Mouse (Mus musculus) kidney, postnatal 0 days (tissue): ENCODE measurements around the gene Chst8. TPM values are rescaled to one million over a fixed set of nuclear protein-coding genes. Genes with fewer than 3 reads are reported as not detected.
A peak's percentile ranks its signal among the peaks of the same experiment; 100 is the strongest.

Experiments
- ATAC-seq: fragments of 200-750 bp; cut with Nextera tagmentation; replicated peaks from 2 replicates; pipeline ENCODE4 v1.8.0; 2017; ENCODE audit warnings: low read depth, moderate number of reproducible peaks, moderate TSS enrichment, moderate library complexity; ENCODE audit not compliant: low FRiP score
- DNase-seq: peaks from one replicate; pipeline ENCODE4 v3.0.0-alpha.2; 2016; ENCODE audit warnings: low spot score
- H3K27ac ChIP-seq: fragments of 300-500 bp; sonication (generic); 2 replicates; pipeline ENCODE4 v1.5.1; 2014; ENCODE audit warnings: mild to moderate bottlenecking
- H3K27me3 ChIP-seq: fragments of 300-500 bp; sonication (generic); 2 replicates; pipeline ENCODE4 v1.6.1; 2014; ENCODE audit warnings: low read length, mixed read lengths; ENCODE audit not compliant: insufficient read depth
- H3K36me3 ChIP-seq: fragments of 300-500 bp; sonication (generic); 2 replicates; pipeline ENCODE4 v1.6.1; 2014; ENCODE audit warnings: low read length, mixed read lengths; ENCODE audit not compliant: insufficient read depth
- H3K4me1 ChIP-seq: fragments of 300-500 bp; sonication (generic); replicated peaks from 2 replicates; pipeline ENCODE4 v1.6.1; 2014; ENCODE audit warnings: antibody characterized with exemption, low read length, mixed read lengths; ENCODE audit not compliant: insufficient read depth
- H3K4me2 ChIP-seq: fragments of 300-500 bp; sonication (generic); 2 replicates; pipeline ENCODE4 v1.6.1; 2014; ENCODE audit warnings: mild to moderate bottlenecking, low read length, moderate library complexity, mixed read lengths
- H3K4me3 ChIP-seq: fragments of 300-500 bp; sonication (generic); replicated peaks from 2 replicates; pipeline ENCODE4 v1.5.1; 2014; ENCODE audit warnings: low read depth, low read length
- H3K9ac ChIP-seq: fragments of 300-500 bp; sonication (generic); 2 replicates; pipeline ENCODE4 v1.6.1; 2014; ENCODE audit warnings: low read depth, low read length
- H3K9me3 ChIP-seq: fragments of 300-500 bp; sonication (generic); replicated peaks from 2 replicates; pipeline ENCODE4 v1.6.1; 2016; ENCODE audit warnings: low read length, inconsistent platforms, mixed read lengths
- CTCF ChIP-seq: IDR thresholded peaks from 2 replicates; pipeline ENCODE4 v1.5.1; 2016; ENCODE audit warnings: antibody characterized with exemption, low read depth, mild to moderate bottlenecking, moderate library complexity
- whole genome bisulfite sequencing: fragments of 180-500 bp; shearing (Covaris S2); extraction: QIAGEN DNeasy Blood & Tissue Kit; methylation state at CpG from one replicate; pipeline ENCODE4 v1.1.7; 2014; 5-methylcytosine and 5-hydroxymethylcytosine counted together
- polyA plus RNA-seq: library from polyadenylated mRNA; unstranded; fragments of >200 nt; fragmentation: Nextera tagmentation; extraction: Ambion mirVana; gene quantifications from 2 replicates; pipeline ENCODE4 v1.2.1, GENCODE M21; 2015

The Chst8 gene
- polyA plus RNA-seq, 1 experiment from 2014 or later: 14.1 TPM

DNA sequence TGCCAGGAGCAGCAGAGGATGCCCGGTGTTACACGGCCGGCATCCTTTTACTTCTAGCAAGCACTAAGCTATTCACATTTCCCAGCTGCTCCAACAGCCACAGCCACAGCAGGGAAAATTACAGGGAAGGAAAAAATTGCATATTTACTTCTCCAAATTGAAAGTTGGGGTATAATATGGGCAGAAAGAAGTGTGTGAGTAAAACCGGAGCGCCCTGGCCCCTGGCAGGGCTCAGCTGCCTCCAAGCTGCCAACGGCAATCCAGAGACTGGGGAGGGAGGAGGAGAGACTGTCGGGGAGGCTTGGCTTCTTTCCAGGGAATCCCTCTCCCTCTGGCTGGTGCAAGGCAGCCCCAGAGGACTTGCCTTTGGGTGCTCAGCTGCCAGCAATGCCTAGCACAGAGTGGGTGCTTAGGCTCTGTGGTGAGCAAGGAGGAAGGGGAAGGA lies 53.1 kb downstream of the Chst8 start:
- H3K4me3 ChIP-seq: no peak overlapping the region
- 54% methylated on average over 7 of the region's 7 CpGs for WGBS

DNA sequence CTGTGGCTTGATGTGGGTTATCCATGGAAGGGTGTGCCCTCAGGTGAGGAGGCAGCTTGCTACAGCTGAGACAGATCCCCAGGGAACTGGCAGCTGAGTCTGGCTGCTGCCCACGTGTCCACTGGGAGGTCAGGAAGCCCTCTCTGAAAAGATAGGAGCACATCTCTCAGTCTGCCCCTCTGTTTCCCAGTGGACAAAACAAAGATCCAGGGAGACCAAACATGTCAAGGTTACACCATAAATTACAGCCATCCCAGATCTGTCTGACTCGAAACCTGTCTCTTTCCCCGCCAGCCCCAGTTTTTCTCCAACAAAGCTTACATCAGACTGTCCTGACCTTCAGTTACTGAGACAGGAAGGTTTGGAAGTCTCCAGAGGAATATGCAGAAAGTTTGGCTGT lies 53.8 kb downstream of the Chst8 start:
- H3K27me3 ChIP-seq: no peaks in the 10 kb centered on the region
- DNase-seq: no peak
- ATAC-seq: no peak
- 49% methylated on average over 3 of the region's 3 CpGs for WGBS
- no peaks in the 10 kb centered on the region for H3K9me3 ChIP-seq
- no peaks in the 10 kb centered on the region for H3K4me1 ChIP-seq
- no peak for TF ChIP-seq CTCF
- no peak overlapping the region for H3K4me2 ChIP-seq
- H3K4me3 ChIP-seq: no peak overlapping the region
- H3K36me3 ChIP-seq: no peaks in the 10 kb centered on the region
- H3K9ac ChIP-seq: no peak overlapping the region
- H3K27ac ChIP-seq: no peak overlapping the region

More for the DNA sequence above, 53.1 kb downstream of the Chst8 start:
- Histone ChIP-seq H3K4me1 (no peaks in the 10 kb centered on the region), H3K9me3 (no peaks in the 10 kb centered on the region), H3K27ac (no peak overlapping the region), H3K27me3 (no peaks in the 10 kb centered on the region), H3K4me2 (no peak overlapping the region), H3K36me3 (no peaks in the 10 kb centered on the region), H3K9ac (no peak overlapping the region)
- no peak for TF ChIP-seq CTCF
- no peak for DNase-seq
- ATAC-seq: no peak

DNA sequence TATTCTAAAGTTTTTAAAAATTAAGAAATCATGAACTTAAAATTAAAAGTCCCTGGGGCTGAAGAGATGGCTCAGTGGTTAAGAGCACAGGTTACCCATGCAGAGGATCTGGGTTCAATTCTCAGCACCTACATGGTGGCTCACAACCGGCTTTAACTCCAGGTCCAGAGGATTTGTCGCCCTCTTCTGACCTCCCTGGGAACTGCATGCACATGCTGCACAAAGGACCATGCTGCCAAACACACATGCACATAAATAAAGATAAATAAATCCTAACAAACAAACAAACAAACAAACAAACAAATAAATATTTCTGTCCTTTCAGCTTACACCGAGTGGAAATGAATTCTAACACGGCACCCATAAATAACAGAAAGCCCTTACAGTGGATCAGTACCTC lies 55.0 kb downstream of the Chst8 start:
- ATAC-seq: no peak
- TF ChIP-seq CTCF: peak; percentile 25
- 84% methylated on average over 4 of the region's 4 CpGs for WGBS

DNA sequence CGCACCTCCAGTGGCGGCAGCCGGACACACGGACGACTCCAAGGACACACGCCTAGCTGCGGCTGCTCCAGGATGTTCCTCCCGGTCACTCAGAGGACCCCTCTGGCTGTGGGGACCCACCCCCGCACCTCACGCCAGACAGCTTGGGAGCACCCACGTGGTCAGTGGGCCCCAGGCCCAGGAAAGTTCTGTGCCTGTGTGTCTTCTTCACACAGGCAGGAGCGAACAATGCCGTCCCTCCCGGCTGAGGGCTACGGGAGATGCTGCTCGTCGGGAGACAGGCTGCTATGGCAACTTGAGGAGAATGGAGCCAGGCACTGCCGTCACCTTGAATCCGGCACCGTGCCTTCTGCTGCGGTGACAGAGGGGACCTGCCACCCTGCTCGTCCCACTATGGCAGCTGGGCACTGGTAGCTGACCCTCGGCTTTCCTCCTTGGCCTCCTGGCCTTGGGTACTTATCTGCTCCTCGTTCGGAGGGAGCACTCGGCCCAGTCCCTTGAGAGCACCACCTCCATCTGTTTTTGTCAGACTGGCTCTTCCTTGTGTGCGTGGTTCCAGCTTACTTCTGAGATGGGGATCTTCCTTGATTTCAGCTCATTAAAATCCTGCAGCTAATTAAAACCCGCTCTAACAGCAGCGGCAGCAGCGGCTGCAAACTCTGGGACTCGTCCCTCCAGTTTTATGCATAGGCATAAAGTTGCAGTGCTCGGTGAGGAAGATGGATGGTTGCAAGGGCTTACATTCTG lies 59.2 kb downstream of the Chst8 start:
- Histone ChIP-seq H3K27ac (no peak overlapping the region), H3K36me3 (no peaks in the 10 kb centered on the region), H3K27me3 (no peaks in the 10 kb centered on the region), H3K4me2 (no peak overlapping the region), H3K4me3 (no peak overlapping the region), H3K9ac (no peak overlapping the region), H3K9me3 (no peaks in the 10 kb centered on the region), H3K4me1 (peaks cover 21% of the 10 kb centered on the region)
- no peak for TF ChIP-seq CTCF
- ATAC-seq: no peak
- DNase-seq: no peak
- 60% methylated on average over 32 of the region's 32 CpGs for WGBS

More for the DNA sequence above, 55.0 kb downstream of the Chst8 start:
- Histone ChIP-seq H3K27ac (no peak overlapping the region), H3K4me1 (peaks cover 7% of the 10 kb centered on the region), H3K9ac (no peak overlapping the region), H3K27me3 (no peaks in the 10 kb centered on the region), H3K36me3 (no peaks in the 10 kb centered on the region), H3K9me3 (no peaks in the 10 kb centered on the region), H3K4me2 (no peak overlapping the region), H3K4me3 (no peak overlapping the region)
- no peak for DNase-seq

DNA sequence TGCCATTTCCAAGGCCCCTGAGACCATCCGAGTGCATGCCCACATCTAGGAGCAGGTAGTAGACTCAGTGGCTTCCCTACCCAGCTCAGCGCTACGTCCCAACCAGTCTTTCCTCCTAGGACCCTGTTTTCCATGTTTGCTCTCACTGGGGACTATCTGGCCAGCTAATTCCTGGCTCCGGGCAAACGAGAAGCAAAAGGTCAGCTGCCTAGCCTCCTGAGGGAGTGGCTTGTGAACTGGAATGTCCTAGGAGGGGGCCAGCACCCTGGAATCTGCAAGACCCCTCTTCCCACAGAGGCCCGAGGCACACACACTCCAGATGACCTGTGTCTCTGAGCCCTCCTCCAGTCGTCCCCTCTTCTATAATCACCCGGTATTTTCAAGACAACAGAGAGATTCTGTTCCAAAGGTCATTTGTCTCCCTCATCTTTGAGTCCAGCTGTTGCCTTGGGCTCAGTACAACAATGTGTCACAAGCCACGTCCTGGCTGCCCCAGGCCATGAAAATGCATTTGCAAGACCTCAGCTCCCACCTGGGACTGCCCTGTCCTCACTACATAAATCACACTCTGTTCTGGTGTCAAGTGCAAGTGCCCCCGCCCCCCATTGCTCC lies 60.3 kb downstream of the Chst8 start:
- Histone ChIP-seq H3K27ac (peak overlapping the region; percentile 63), H3K4me1 (peaks cover 21% of the 10 kb centered on the region), H3K4me3 (no peak overlapping the region), H3K4me2 (no peak overlapping the region), H3K36me3 (no peaks in the 10 kb centered on the region), H3K9me3 (no peaks in the 10 kb centered on the region), H3K9ac (no peak overlapping the region), H3K27me3 (no peaks in the 10 kb centered on the region)
- no peak for TF ChIP-seq CTCF
- peak; percentile 69 for DNase-seq
- 32% methylated on average over 10 of the region's 10 CpGs for WGBS
- ATAC-seq: peak; percentile 44; the same call in 1 of the 2 replicates

DNA sequence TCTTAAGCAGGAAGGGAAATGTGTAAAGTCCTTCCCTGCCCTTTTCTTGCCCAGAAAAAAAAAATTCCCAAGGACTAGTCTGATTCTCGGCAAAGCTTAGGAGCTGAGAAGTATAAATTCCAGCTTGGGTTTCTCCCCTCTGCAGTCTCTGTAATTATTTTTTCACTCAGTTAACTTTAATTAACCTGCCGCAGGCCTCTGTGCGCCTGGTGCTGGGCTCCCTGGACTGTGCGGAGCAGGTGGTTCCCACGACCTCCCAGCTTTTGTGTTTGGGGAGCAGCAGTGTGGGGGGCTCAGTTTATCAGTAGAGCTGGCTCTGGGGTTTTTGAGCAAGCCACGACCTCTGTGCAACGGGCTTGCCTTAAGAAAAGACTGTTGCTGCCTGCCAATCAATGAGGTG lies 62.2 kb downstream of the Chst8 start:
- no peak overlapping the region for H3K4me3 ChIP-seq
- no peak; the same call in 1 of the 2 replicates for ATAC-seq

More for the DNA sequence above, 62.2 kb downstream of the Chst8 start:
- Histone ChIP-seq H3K27me3 (no peaks in the 10 kb centered on the region), H3K36me3 (no peaks in the 10 kb centered on the region), H3K9me3 (no peaks in the 10 kb centered on the region), H3K4me2 (no peak overlapping the region), H3K27ac (peak overlapping the region; percentile 68), H3K9ac (no peak overlapping the region), H3K4me1 (peaks cover 25% of the 10 kb centered on the region)
- peak; percentile 51 for DNase-seq
- WGBS: 40% methylated on average over 7 of the region's 7 CpGs
- no peak for TF ChIP-seq CTCF
